Mouse (Mus musculus) hindbrain, embryonic 11.5 days (tissue): ENCODE measurements around the gene Catsper3. TPM values are rescaled to one million over a fixed set of nuclear protein-coding genes. Genes with fewer than 3 reads are reported as not detected.

ENCODE experiments used
- ATAC-seq: fragments of 200-750 bp; cut with Nextera tagmentation; 2 replicates; pipeline ENCODE4 v1.8.0; 2017; ENCODE audit warnings: mild to moderate bottlenecking, moderate TSS enrichment, moderate library complexity; ENCODE audit not compliant: low FRiP score
- DNase-seq: peaks from one replicate; pipeline ENCODE4 v3.0.0-alpha.2; 2015; ENCODE audit warnings: low spot score
- H3K27ac ChIP-seq: fragments of 300-500 bp; sonication (generic); 2 replicates; pipeline ENCODE4 v1.5.1; 2014; ENCODE audit warnings: mild to moderate bottlenecking, low read depth, low read length
- H3K27me3 ChIP-seq: fragments of 300-500 bp; sonication (generic); 2 replicates; pipeline ENCODE4 v1.6.1; 2014; ENCODE audit warnings: mild to moderate bottlenecking, low read length, moderate library complexity, mixed read lengths; ENCODE audit not compliant: control insufficient read depth, insufficient read depth
- H3K36me3 ChIP-seq: fragments of 300-500 bp; sonication (generic); 2 replicates; pipeline ENCODE4 v1.6.1; 2014; ENCODE audit warnings: mild to moderate bottlenecking, low read length, moderate library complexity, mixed read lengths; ENCODE audit not compliant: control insufficient read depth, insufficient read depth
- H3K4me1 ChIP-seq: fragments of 300-500 bp; sonication (generic); replicated peaks from 2 replicates; pipeline ENCODE4 v1.6.1; 2014; ENCODE audit warnings: low read length, mixed read lengths; ENCODE audit not compliant: control insufficient read depth, insufficient read depth
- H3K4me2 ChIP-seq: fragments of 300-500 bp; sonication (generic); replicated peaks from 2 replicates; pipeline ENCODE4 v1.6.1; 2014; ENCODE audit warnings: mild to moderate bottlenecking, low read depth, low read length
- H3K4me3 ChIP-seq: fragments of 300-500 bp; sonication (generic); 2 replicates; pipeline ENCODE4 v1.5.1; 2014; ENCODE audit warnings: low read depth, low read length
- H3K9ac ChIP-seq: fragments of 300-500 bp; sonication (generic); 2 replicates; pipeline ENCODE4 v1.6.1; 2014; ENCODE audit warnings: low read depth, low read length
- H3K9me3 ChIP-seq: fragments of 300-500 bp; sonication (generic); 2 replicates; pipeline ENCODE4 v1.6.1; 2016; ENCODE audit warnings: low read length; ENCODE audit not compliant: control insufficient read depth
- WGBS: fragments of 180-500 bp; shearing (Covaris S2); extraction: QIAGEN DNeasy Blood & Tissue Kit; methylation state at CpG from one replicate; pipeline ENCODE4 v1.1.7; 2014; 5-methylcytosine and 5-hydroxymethylcytosine counted together
- polyA plus RNA-seq: library from polyadenylated mRNA; unstranded; fragments of >200 nt; fragmentation: Nextera tagmentation; extraction: Ambion mirVana; gene quantifications from 2 replicates; pipeline ENCODE4 v1.2.1, GENCODE M21; 2014

The Catsper3 gene
- polyA plus RNA-seq, 1 experiment from 2014 or later = not detected

GRCm38 (mm10) chr13:55775056-55775455, 9.3 kb upstream of the Catsper3 start:
- 61% methylated on average over 11 of the region's 11 CpGs for WGBS
- H3K4me2 ChIP-seq = no peak overlapping the region

GRCm38 (mm10) chr13:55786120-55786519, 1.8 kb downstream of the Catsper3 start:
- Histone ChIP-seq H3K4me2 (no peak overlapping the region), H3K9me3 (no peaks in the 10 kb centered on the region), H3K4me3 (no peak overlapping the region), H3K4me1 (no peaks in the 10 kb centered on the region), H3K9ac (no peak overlapping the region), H3K27ac (no peak overlapping the region), H3K36me3 (no peaks in the 10 kb centered on the region), H3K27me3 (no peaks in the 10 kb centered on the region)
- DNase-seq (no peak), ATAC-seq (no peak)
- 87% methylated on average over 11 of the region's 11 CpGs for WGBS

More at GRCm38 (mm10) chr13:55775056-55775455, 9.3 kb upstream of the Catsper3 start:
- no peaks in the 10 kb centered on the region for H3K4me1 ChIP-seq
- H3K27ac ChIP-seq = no peak overlapping the region
- no peak for ATAC-seq
- no peak overlapping the region for H3K9ac ChIP-seq
- H3K4me3 ChIP-seq = no peak overlapping the region
- no peaks in the 10 kb centered on the region for H3K36me3 ChIP-seq
- no peak for DNase-seq
- H3K9me3 ChIP-seq = no peaks in the 10 kb centered on the region
- no peaks in the 10 kb centered on the region for H3K27me3 ChIP-seq

- Histone ChIP-seq H3K27me3 (no peaks in the 10 kb centered on the region), H3K9ac (no peak overlapping the region), H3K4me3 (no peak overlapping the region), H3K9me3 (no peaks in the 10 kb centered on the region), H3K36me3 (no peaks in the 10 kb centered on the region), H3K4me1 (no peaks in the 10 kb centered on the region), H3K27ac (no peak overlapping the region), H3K4me2 (no peak overlapping the region)
- ATAC-seq (no peak), DNase-seq (no peak)
- 72% methylated on average over 2 of the region's 2 CpGs for WGBS
Observed at GRCm38 (mm10) chr13:55801246-55801645, 16.9 kb downstream of the Catsper3 start.

- ATAC-seq = no peak
- no peaks in the 10 kb centered on the region for H3K27me3 ChIP-seq
- H3K4me2 ChIP-seq = no peak overlapping the region
- no peak overlapping the region for H3K9ac ChIP-seq
- no peaks in the 10 kb centered on the region for H3K9me3 ChIP-seq
- no peak for DNase-seq
- no peaks in the 10 kb centered on the region for H3K36me3 ChIP-seq
- 80% methylated on average over 1 of the region's 1 CpGs for WGBS
- H3K4me1 ChIP-seq = no peaks in the 10 kb centered on the region
- no peak overlapping the region for H3K4me3 ChIP-seq
- H3K27ac ChIP-seq = no peak overlapping the region
Observed at GRCm38 (mm10) chr13:55803973-55804372, 19.6 kb downstream of the Catsper3 start.

- no peaks in the 10 kb centered on the region for H3K36me3 ChIP-seq
- no peak overlapping the region for H3K4me2 ChIP-seq
- H3K27ac ChIP-seq = no peak overlapping the region
- no peak overlapping the region for H3K4me3 ChIP-seq
- 71% methylated on average over 7 of the region's 7 CpGs for WGBS
- ATAC-seq (no peak), DNase-seq (no peak)
- H3K9ac ChIP-seq = no peak overlapping the region
- no peaks in the 10 kb centered on the region for H3K27me3 ChIP-seq
- H3K9me3 ChIP-seq = no peaks in the 10 kb centered on the region
- no peaks in the 10 kb centered on the region for H3K4me1 ChIP-seq
Observed at GRCm38 (mm10) chr13:55809041-55809623, 24.8 kb downstream of the Catsper3 start.

DNA sequence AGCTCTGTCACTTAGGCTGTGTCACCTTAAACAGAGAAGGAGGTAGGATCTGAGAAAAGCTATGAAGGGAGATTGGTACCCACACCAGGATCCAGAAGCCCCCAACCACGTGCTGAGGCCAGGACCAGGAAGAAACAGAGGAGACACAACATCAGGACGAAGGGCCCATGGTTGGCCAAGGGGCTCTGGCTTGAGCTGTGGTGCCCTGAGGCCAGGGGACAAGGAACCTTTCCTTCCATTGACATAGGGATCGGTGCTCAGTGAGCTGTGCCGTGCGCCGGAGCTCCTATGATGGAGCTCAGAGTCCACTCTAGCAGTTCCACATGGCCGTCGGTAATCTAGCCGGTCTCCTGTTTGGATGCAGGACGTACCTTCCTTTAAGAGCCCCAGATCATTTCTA, 25.3 kb downstream of the Catsper3 start:
- no peak overlapping the region for H3K9ac ChIP-seq
- H3K4me1 ChIP-seq = no peaks in the 10 kb centered on the region
- no peak for DNase-seq
- no peaks in the 10 kb centered on the region for H3K9me3 ChIP-seq
- no peaks in the 10 kb centered on the region for H3K27me3 ChIP-seq
- no peaks in the 10 kb centered on the region for H3K36me3 ChIP-seq
- 90% methylated on average over 10 of the region's 10 CpGs for WGBS
- H3K4me2 ChIP-seq = no peak overlapping the region
- ATAC-seq = no peak
- no peak overlapping the region for H3K27ac ChIP-seq
- no peak overlapping the region for H3K4me3 ChIP-seq

- no peaks in the 10 kb centered on the region for H3K9me3 ChIP-seq
- no peaks in the 10 kb centered on the region for H3K4me1 ChIP-seq
- H3K4me3 ChIP-seq = no peak overlapping the region
- DNase-seq (no peak), ATAC-seq (no peak)
- 78% methylated on average over 5 of the region's 5 CpGs for WGBS
- no peaks in the 10 kb centered on the region for H3K36me3 ChIP-seq
- no peak overlapping the region for H3K9ac ChIP-seq
- no peaks in the 10 kb centered on the region for H3K27me3 ChIP-seq
- no peak overlapping the region for H3K4me2 ChIP-seq
- H3K27ac ChIP-seq = no peak overlapping the region
Observed at GRCm38 (mm10) chr13:55810947-55811346, 26.6 kb downstream of the Catsper3 start.

GRCm38 (mm10) chr13:55813490-55814016, 29.2 kb downstream of the Catsper3 start:
- 62% methylated on average over 5 of the region's 5 CpGs for WGBS
- no peak overlapping the region for H3K4me2 ChIP-seq
- no peaks in the 10 kb centered on the region for H3K27me3 ChIP-seq
- no peaks in the 10 kb centered on the region for H3K4me1 ChIP-seq
- ATAC-seq (no peak), DNase-seq (no peak)
- no peak overlapping the region for H3K9ac ChIP-seq
- H3K9me3 ChIP-seq = no peaks in the 10 kb centered on the region
- H3K27ac ChIP-seq = no peak overlapping the region
- H3K36me3 ChIP-seq = no peaks in the 10 kb centered on the region
- H3K4me3 ChIP-seq = no peak overlapping the region

DNA sequence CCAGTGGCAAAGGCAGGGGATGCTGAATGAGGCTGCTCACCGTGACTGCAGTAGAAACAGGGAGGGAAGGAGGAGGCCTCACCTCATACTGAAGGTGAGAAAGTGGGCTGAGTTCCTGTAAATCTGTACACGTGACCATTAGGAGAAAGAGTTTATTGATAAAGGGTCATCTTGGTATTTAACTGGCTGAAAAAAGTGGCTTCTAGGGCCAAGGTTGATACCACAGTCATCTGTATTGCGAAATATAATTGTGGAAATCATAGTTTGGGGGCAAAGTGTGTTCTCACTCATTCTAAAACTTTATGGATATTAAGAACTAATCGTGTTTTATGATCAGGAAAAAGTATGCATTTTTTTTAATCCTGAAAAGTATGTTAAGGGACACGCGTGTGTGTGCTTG, 30.5 kb downstream of the Catsper3 start:
- no peaks in the 10 kb centered on the region for H3K27me3 ChIP-seq
- 84% methylated on average over 6 of the region's 6 CpGs for WGBS
- DNase-seq (no peak), ATAC-seq (no peak)
- H3K9me3 ChIP-seq = no peaks in the 10 kb centered on the region
- no peak overlapping the region for H3K4me2 ChIP-seq
- no peaks in the 10 kb centered on the region for H3K4me1 ChIP-seq
- H3K9ac ChIP-seq = no peak overlapping the region
- no peak overlapping the region for H3K27ac ChIP-seq
- H3K4me3 ChIP-seq = no peak overlapping the region
- H3K36me3 ChIP-seq = no peaks in the 10 kb centered on the region
